Mouse (Mus musculus) hindbrain, embryonic 16.5 days (tissue): Measurements from ENCODE around the gene Anapc16. TPM values are rescaled to one million over a fixed set of nuclear protein-coding genes. Genes with fewer than 3 reads are reported as not detected.
A peak's percentile ranks its signal among the peaks of the same experiment; 100 is the strongest.

Experiments
- ATAC-seq: fragments of 200-750 bp; cut with Nextera tagmentation; 2 replicates; pipeline ENCODE4 v1.8.0; 2017; ENCODE audit warnings: moderate TSS enrichment, moderate library complexity
- H3K27ac ChIP-seq: fragments of 300-500 bp; sonication (generic); 2 replicates; pipeline ENCODE4 v1.5.1; 2014; ENCODE audit warnings: low read depth, mild to moderate bottlenecking, control low read depth, low read length, moderate library complexity
- H3K27me3 ChIP-seq: fragments of 300-500 bp; sonication (generic); replicated peaks from 2 replicates; pipeline ENCODE4 v1.6.1; 2014; ENCODE audit warnings: low read length; ENCODE audit not compliant: control insufficient read depth, insufficient read depth
- H3K36me3 ChIP-seq: fragments of 300-500 bp; sonication (generic); 2 replicates; pipeline ENCODE4 v1.6.1; 2014; ENCODE audit warnings: mild to moderate bottlenecking, low read length, moderate library complexity, mixed read lengths; ENCODE audit not compliant: control insufficient read depth, insufficient read depth
- H3K4me1 ChIP-seq: fragments of 300-500 bp; sonication (generic); 2 replicates; pipeline ENCODE4 v1.6.1; 2014; ENCODE audit warnings: low read depth, low read length; ENCODE audit not compliant: control insufficient read depth, insufficient read depth
- H3K4me2 ChIP-seq: fragments of 300-500 bp; sonication (generic); 2 replicates; pipeline ENCODE4 v1.6.1; 2014; ENCODE audit warnings: mild to moderate bottlenecking, low read length, control low read depth, moderate library complexity
- H3K4me3 ChIP-seq: fragments of 300-500 bp; sonication (generic); 2 replicates; pipeline ENCODE4 v1.5.1; 2014; ENCODE audit warnings: mild to moderate bottlenecking, low read length, control low read depth, moderate library complexity
- H3K9ac ChIP-seq: fragments of 300-500 bp; sonication (generic); 2 replicates; pipeline ENCODE4 v1.6.1; 2014; ENCODE audit warnings: low read depth, mild to moderate bottlenecking, control low read depth, low read length, moderate library complexity
- H3K9me3 ChIP-seq: fragments of 300-500 bp; sonication (generic); 2 replicates; pipeline ENCODE4 v1.6.1; 2014; ENCODE audit warnings: mild to moderate bottlenecking, low read length, moderate library complexity; ENCODE audit not compliant: control insufficient read depth
- WGBS: fragments of 180-500 bp; shearing (Covaris S2); extraction: QIAGEN DNeasy Blood & Tissue Kit; methylation state at CpG from one replicate; pipeline ENCODE4 v1.1.7; 2014; 5-methylcytosine and 5-hydroxymethylcytosine counted together
- polyA plus RNA-seq: library from polyadenylated mRNA; unstranded; fragments of >200 nt; fragmentation: Nextera tagmentation; extraction: Ambion mirVana; gene quantifications from 2 replicates; pipeline ENCODE4 v1.2.1, GENCODE M21; 2015

The Anapc16 gene
- polyA plus RNA-seq, 1 experiment from 2014 or later = 116 TPM

DNA sequence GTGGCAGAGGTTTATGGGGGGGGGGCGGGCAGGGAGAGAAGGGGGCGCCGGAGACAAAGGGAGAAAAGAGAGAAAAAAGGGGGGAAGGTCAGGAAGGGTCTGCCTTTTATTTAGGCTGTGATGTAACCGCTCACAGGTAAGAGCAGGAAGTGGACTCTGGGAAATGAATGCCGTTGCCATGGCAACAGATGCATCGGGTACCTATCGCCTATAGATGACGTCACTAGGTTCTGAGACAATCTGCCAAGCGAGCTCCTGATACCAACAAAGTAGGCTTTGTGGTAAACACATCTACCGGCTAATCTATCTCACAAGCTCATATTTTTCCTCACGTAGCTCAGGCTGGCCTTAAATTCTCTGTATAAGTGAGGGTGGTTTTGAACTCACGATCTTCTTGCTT lies 43.4 kb downstream of the Anapc16 start:
- WGBS = 69% methylated on average over 12 of the region's 12 CpGs
- Histone ChIP-seq H3K4me2 (no peak overlapping the region), H3K27me3 (no peaks in the 10 kb centered on the region), H3K9ac (no peak overlapping the region), H3K27ac (no peak overlapping the region), H3K4me3 (no peak overlapping the region), H3K36me3 (no peaks in the 10 kb centered on the region), H3K4me1 (peaks cover 18% of the 10 kb centered on the region), H3K9me3 (no peaks in the 10 kb centered on the region)
- no peak for ATAC-seq

DNA sequence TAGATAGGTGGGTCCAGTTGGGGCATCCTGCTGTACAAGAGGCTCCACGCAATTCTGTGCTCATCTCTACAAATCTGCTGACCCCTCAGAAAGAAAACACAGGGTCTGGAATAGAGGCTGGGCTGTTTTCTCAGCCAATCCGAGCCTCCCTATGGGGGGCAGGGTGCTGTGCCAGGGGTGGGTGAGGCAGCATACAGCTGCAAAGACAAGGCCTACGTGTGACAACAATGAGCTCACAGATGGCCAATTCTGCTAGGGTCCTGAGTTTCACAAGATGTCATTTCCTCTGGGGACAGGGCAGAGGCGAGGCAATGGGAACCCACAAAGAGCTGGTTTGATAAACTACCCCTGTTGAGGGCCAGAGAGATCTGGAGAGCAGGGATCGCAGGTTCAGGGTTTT lies 44.5 kb downstream of the Anapc16 start:
- peak; percentile 12; the same call in 1 of the 2 replicates for ATAC-seq
- Histone ChIP-seq H3K9ac (peak overlapping the region; percentile 41), H3K4me3 (no peak overlapping the region), H3K27ac (peak overlapping the region; percentile 56), H3K36me3 (no peaks in the 10 kb centered on the region), H3K4me1 (peaks cover 17% of the 10 kb centered on the region), H3K9me3 (no peaks in the 10 kb centered on the region), H3K27me3 (no peaks in the 10 kb centered on the region), H3K4me2 (peak overlapping the region; percentile 44)
- WGBS = 19% methylated on average over 5 of the region's 5 CpGs

DNA sequence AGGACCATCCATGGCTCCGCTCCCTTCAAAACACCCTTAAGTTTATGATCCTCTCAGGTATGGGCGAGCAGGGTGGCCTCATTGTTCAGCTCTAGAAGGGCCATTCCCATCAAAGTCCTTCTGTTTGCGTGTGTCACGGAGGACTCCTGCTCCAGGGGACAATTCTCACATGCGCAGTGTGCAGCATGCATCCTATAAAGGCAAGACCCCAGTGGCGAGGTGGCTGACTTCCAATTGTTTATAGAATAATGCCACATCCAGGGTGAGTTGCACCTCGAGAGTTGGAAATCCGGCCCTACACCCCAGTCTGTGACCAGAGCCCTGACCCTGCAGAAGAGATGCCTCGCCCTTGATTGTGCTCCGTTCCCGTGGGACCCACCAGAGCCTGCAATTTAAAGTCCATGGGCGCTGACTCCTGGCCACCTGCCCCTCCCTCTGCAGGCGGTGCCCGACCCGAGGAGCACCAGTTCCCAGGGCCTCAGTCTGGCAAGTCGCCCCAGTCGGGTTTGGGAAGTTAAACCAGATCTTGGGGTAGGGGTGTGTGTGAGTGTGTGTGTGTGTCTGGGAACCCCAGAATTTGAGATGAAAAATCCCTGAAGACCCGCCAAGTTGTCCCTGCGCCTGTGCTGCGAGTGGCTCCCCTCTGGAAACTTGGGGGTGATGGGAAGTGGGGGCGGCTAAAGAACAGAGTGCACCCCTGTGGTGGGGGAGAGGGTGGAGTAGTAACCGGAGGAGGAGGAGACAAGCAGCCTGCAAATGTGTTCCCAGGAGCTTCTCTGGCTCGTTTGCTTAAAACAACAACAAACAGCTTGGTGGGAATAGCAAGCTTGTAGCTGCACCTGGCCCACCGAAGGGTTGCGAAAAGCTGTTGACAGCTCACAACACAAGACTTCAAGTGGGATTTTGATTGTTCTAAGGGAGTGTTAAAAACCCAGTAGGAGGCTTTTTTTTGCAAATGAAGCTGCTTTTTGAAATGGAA lies 45.5 kb downstream of the Anapc16 start:
- H3K27me3 ChIP-seq = no peaks in the 10 kb centered on the region
- peak overlapping the region; percentile 41 for H3K9ac ChIP-seq
- peak overlapping the region; percentile 44 for H3K4me2 ChIP-seq
- 11% methylated on average over 25 of the region's 25 CpGs for WGBS
- peak overlapping the region; percentile 12 for H3K4me3 ChIP-seq
- H3K36me3 ChIP-seq = no peaks in the 10 kb centered on the region
- ATAC-seq = peak; percentile 41
- H3K4me1 ChIP-seq = peaks cover 21% of the 10 kb centered on the region
- no peaks in the 10 kb centered on the region for H3K9me3 ChIP-seq
- peak overlapping the region; percentile 56 for H3K27ac ChIP-seq

DNA sequence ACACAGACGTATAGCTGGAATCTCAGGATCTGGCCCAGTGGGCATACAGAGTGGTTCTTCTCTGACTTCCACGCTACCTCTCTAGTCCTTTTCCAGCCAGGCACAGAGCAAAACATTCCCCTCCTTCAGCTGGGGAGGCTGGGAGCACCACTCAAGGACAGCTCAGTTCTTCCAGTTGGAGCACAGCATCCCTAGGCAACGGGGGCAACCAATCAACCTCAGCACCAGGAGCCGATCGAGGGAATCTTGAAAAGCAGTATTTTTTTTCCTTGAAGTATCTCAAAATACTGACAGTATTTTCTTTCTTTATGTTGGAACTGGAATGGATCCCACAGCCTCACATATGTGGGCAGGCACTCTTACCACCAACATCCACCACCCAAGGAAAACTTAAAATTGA lies 46.3 kb downstream of the Anapc16 start:
- no peak overlapping the region for H3K4me2 ChIP-seq
- no peaks in the 10 kb centered on the region for H3K36me3 ChIP-seq
- ATAC-seq = no peak
- no peaks in the 10 kb centered on the region for H3K9me3 ChIP-seq
- H3K4me1 ChIP-seq = peaks cover 21% of the 10 kb centered on the region
- H3K9ac ChIP-seq = no peak overlapping the region
- H3K4me3 ChIP-seq = no peak overlapping the region
- peak overlapping the region; percentile 49 for H3K27ac ChIP-seq
- WGBS = 41% methylated on average over 5 of the region's 5 CpGs
- H3K27me3 ChIP-seq = no peaks in the 10 kb centered on the region

DNA sequence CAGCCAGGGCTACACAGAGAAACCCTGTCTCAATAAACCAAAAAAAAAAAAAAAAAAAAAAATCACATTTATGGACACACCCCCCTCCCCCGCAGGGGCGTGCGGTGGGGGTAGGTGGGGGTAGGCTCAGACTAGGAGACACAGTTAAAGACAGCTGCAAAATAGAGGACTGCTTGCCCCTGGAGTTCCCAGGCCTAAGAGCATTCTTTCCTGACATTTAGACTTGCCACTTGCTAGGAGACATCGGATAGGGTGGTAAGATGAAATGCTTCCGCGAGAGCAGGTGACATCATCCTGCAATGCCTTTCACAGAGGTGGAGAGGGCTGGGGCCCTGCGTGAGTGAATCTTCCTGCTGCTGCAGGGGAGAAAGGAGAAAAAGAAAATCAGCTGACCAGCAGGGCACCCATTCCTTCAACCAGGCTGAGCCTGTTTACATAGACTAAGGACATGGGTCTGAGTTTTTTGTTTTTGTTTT lies 49.3 kb downstream of the Anapc16 start:
- H3K9me3 ChIP-seq = no peaks in the 10 kb centered on the region
- peaks cover 22% of the 10 kb centered on the region for H3K4me1 ChIP-seq
- H3K4me2 ChIP-seq = no peak overlapping the region
- no peak overlapping the region for H3K9ac ChIP-seq
- 30% methylated on average over 7 of the region's 7 CpGs for WGBS
- no peak overlapping the region for H3K4me3 ChIP-seq
- no peak for ATAC-seq
- no peak overlapping the region for H3K27ac ChIP-seq
- no peaks in the 10 kb centered on the region for H3K36me3 ChIP-seq
- no peaks in the 10 kb centered on the region for H3K27me3 ChIP-seq

DNA sequence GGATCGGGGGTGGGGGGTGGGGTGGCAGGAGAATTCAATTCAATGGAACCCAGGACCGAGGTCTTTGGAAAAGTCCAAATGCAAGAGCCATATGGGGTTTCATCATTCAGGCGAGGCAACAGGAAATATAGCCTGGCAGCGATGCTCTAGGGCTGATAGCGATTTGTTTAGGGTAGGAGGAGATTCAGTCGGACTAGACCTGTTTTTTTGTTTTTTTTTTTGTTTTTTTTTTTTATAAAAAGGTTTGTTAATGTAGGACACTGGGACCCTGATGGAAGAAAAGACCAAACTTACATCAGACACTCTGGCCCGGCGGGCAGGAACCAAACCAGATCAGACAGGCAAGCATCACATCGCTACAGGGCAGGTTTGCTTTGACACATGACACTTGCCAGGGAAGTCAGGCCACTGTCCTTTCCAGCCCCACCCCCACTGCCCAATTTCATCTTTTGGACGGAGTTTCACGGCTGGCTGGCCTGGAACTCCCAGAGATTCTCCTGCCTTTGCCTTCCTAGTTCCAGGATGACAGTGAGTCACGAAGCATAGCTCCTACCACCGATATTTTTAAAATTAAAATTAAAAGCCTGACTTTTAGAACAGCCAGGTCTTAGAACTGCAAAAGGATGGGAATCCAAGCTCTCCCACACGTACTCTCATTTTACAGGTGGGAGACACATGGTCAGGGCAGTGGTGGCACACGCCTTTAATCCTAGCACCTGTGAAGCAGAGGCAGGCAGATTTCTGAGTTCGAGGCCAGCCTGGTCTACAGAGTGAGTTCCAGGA lies 50.0 kb downstream of the Anapc16 start:
- no peaks in the 10 kb centered on the region for H3K27me3 ChIP-seq
- H3K4me1 ChIP-seq = peaks cover 16% of the 10 kb centered on the region
- H3K9me3 ChIP-seq = no peaks in the 10 kb centered on the region
- H3K4me3 ChIP-seq = peak overlapping the region; percentile 85
- peak overlapping the region; percentile 77 for H3K9ac ChIP-seq
- ATAC-seq = no peak
- no peaks in the 10 kb centered on the region for H3K36me3 ChIP-seq
- peak overlapping the region; percentile 96 for H3K27ac ChIP-seq
- H3K4me2 ChIP-seq = peak overlapping the region; percentile 81
- 22% methylated on average over 16 of the region's 16 CpGs for WGBS

DNA sequence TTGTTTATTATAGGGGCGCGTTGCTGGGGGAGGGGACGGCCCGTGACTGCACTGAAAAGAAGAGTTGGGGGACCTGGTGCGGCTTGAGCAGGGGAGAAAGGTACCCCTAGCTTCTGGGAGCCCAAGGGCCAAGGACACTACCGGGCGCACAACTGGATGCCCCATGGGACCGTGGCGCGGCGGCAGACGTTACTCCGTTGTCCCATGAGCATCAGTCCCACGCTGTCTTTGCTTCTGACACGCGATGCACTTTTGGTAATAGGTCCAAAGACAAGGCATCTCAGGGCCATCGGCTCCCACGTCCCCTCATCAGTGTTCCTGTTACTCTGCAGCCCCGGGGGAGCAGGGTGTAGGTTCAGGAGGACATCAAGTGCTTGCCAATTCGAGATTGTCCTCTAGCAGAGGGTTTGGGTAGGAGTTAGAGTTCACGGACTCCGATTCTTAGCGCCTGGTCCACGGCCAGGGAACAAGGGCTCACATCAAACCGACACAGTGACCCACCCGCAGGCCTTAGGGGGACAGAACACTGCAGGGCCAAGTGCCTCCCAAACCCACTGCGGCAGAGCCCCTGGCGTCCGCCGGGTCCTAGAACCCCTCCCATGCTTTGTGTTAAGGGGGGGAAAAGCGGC lies 50.7 kb downstream of the Anapc16 start:
- Histone ChIP-seq H3K9me3 (no peaks in the 10 kb centered on the region), H3K4me3 (peak overlapping the region; percentile 85), H3K9ac (peak overlapping the region; percentile 77), H3K27me3 (no peaks in the 10 kb centered on the region), H3K4me1 (peaks cover 15% of the 10 kb centered on the region), H3K4me2 (peak overlapping the region; percentile 81), H3K36me3 (no peaks in the 10 kb centered on the region), H3K27ac (peak overlapping the region; percentile 96)
- under 1% methylated on average over 31 of the region's 31 CpGs for WGBS
- ATAC-seq = peak; percentile 34

DNA sequence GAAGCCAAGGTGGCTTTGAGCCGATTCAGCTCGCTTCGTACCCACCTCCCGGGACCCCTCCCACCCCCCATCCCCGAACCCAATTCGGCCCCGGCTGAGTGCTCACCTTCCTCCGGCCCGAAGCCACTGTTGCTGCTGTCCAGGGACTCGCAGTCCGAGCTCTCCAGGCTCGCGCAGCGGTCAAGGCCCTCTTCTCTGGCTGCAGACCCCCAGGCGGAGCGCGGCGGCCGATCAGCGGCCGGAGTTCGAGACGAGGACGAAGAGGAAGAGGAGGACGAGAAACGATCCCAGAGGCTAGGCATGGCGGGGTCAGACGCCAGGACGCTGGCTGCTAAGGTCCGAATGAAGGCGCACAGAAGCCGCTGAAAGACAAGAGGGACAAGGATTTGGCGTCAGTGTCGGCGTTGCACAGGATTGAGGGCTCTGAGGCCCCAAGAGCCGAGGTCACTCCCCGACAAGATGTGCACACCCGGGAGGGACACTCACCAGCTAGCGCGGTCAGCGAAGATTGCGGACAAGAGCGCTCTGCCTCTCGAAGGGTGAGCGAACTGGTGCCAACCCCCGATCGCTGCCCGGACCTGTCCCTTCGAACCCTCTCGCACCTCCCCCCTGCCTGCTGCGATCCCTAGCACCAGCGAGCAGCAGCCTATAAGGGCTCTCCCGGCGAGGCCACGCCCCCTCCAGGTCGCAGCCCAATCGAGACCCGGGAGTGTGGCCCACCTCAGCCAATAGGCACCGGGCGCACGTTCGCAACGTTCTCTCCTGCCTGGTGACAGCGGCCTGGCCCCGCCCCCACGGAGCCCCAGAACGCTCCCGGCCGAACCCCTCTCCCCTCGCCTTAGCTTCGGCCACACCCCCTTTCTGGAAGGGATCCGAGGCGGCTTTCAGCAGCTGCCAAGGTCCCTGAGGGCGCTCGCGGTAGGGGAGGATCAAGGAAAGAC lies 51.5 kb downstream of the Anapc16 start, which contains the start of gene Ddit4:
Ddit4 (minus strand) TSS at position 624 of the 941 bp plus-strand sequence.
- peak within 1 kb of the TSS; percentile 85 for H3K4me3 ChIP-seq
- H3K9ac ChIP-seq = peak within 1 kb of the TSS; percentile 93
- H3K9me3 ChIP-seq = no peaks in the 10 kb centered on the region
- H3K4me1 ChIP-seq = peaks cover 15% of the 10 kb centered on the region
- peak; percentile 97 for ATAC-seq
- no peaks in the 10 kb centered on the region for H3K27me3 ChIP-seq
- H3K4me2 ChIP-seq = peak within 1 kb of the TSS; percentile 82
- peak within 1 kb of the TSS; percentile 96 for H3K27ac ChIP-seq
- WGBS = under 1% methylated on average over 76 of the region's 76 CpGs
- no peaks in the 10 kb centered on the region for H3K36me3 ChIP-seq
